Mouse (Mus musculus): ENCODE data around the gene Gal3st1.
"Not testable (repeated sequence)": the region's sequence is repeated elsewhere in the genome, so short reads cannot be mapped to it uniquely, and the experiment has no call there.

DNA sequence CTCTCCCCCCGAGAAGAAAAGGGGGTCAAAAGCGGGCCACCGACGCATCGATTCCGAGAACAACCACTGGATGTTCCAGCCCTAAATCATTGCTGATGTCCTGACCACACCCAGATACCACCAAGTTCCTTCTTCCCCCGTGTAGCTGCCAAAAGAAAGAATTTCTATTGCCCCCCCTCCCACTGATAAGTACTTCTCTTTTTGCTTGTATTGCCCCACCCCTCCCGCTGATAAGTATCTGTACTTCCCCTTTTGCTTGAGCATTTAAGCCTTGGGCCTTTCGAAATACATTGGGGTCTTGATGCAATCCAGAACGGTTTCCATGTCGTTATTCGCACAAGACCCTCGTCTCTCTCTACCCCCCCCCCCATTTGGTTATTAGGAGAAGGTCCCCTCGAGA, 32.4 kb downstream of the Gal3st1 start:
- not testable (repeated sequence) for TF ChIP-seq CTCF (IDR thresholded peaks at IDR 0.05; ENCODE audit: low read depth, low read length); GATA1 (IDR thresholded peaks at IDR 0.05; ENCODE audit: borderline replicate concordance, low read length)

Measured in G1E (cell line).